Mouse (Mus musculus) spleen, embryonic (tissue): ENCODE results near the gene Scg3.
"Not testable (repeated sequence)": the region's sequence is repeated elsewhere in the genome, so short reads cannot be mapped to it uniquely, and the experiment has no call there.

Experiments
- CTCF ChIA-PET: fragments of 350-600 bp; sonication (Branson Sonifier 250); formaldehyde crosslinking; loops from one replicate; lab custom pipeline; 2022; lab: Charles Lee

Scg3 gene

DNA sequence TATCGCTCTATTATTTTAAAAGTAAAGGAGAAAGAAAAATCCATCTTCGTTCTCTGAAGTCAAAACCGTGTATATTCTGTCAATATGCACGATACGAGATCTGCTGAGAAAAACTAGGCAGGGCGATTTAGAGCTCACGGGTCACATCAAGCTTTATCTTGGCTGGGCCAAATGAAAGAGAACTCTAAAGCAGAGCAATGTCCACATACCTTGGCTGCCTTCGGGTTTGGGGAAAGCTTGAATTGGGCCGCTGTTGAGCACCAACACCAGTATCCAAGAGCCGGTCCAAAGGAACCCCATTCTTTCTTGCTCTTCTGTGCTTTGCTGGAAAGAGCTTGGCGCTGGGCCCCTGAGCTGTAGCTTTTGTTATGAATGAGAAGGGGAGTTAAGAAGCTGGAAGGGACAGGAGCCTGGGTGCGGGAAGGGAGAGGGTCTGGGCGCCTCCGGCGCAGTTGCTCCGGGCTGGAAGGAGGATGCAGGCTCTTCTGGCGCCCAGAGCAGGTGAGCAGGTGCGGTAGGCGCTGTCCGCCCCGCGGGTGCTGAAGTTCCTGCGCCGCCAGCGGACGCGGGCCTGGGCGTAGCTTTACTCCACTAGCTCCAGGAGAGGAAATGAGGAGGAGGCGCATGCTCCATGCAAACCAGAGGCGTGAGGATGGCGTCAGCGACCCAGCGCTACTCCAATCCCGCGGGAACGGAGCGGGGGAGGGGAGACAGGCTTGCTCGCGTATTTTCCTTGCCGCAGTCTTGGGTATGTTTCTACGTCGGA is at the start of gene Scg3:
Gene Scg3, minus strand, starts transcription at position 631 of the 766 bp plus-strand sequence.
- CTCF ChIA-PET: interaction anchor here (0.6 kb wide), 1 partner anchor 191 kb away, joined by 9 read pairs; no protein-coding TSS in a partner anchor

DNA sequence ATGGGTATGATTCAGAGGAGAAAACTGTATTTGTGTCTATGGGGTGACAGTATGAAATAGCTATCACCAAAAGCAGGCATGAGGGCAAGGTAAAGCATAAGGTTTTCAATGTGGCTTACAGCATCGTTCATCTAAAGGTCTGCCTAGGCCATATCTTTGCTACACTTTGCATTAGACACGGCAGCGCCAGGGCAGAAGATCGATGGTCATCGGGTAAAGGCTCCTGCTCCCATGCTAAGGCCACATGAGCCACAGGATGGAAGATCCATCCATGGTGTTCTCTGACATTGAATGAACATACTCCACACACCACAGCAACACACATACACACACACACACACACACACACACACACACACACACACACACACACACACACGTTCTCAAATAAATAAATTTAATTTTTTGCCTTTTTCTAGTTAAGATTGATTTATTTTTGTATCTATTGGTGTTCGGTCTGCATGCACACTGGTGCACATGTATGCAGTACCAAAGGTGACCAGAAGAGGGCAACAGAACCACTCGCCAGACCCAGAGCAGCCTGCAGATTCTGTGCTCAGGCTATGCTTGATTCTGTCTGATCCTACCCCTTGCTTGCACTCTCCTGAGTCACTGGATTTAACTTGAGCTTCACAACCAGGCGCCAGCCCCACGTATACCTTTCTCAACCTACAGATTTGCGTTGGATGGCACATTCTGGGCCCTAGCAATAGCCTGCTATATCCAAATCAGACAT is 36.3 kb upstream of the Scg3 start:
- CTCF ChIA-PET: interaction anchor here (0.6 kb wide), 1 partner anchor 9 kb away, joined by 6 read pairs; no protein-coding TSS in a partner anchor

DNA sequence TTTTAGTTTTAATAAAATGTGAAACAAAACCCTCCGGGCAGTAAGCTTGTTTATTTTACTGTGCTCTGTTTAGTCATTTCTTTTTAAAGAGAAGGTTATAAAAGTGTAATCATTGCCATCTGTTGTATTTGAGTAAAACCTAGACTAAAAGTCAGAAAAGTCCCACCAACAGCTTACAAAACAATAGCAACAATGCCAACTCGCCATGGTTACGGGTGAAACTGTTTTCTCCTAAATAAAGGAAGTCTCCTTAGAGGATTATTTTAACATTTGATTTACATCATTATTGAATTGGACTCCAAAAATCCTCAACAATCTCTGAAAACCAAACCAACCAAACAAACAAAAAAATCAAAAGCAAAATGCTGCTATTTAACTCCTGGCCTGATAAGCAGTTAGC is 35.6 kb upstream of the Scg3 start:
- CTCF ChIA-PET: interaction anchor here (0.5 kb wide), 1 partner anchor 403 kb away, joined by 3 read pairs; no protein-coding TSS in a partner anchor

DNA sequence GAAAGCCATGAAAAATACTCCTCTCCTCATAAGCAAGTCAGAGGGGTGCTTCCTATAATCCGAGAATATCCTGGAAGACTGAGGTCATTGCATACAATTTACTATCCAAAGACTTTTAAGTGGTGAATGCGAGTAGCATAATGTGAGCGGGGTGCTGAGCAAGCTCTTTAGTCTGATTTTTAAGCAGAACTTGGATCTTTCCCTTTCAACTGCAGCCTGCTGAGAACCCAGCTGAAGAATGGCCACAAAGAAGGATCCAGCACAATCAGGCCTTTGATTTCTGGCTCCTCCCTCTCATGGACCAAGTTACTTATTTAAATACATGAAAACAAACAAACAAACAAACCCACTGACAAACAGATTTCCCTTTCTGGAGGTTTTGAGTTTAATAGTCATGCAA is 916 bp upstream of the Scg3 start:
- CTCF ChIA-PET: no interaction called here

DNA sequence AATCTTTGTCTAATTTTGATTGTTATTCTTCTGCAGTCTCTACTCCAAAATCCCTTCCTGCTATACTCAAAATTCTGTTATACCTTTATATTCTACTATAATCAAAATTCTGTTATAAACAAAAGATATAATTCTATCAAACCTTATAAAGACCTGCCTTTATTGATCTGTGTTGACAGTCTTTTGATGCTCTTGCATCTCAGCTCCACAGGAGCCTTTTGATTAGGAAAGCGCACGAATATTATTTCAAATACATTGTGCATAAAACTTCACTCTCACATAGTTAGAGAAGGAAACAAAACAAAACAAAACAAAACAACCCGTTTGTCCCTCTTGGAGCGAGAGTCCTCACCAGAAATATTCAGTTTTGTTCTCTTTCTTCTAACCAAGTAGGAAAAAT is 436 bp upstream of the Scg3 start:
- CTCF ChIA-PET: no interaction called here

- CTCF ChIA-PET: interaction anchor here (0.6 kb wide), 1 partner anchor 1355 kb away, joined by 3 read pairs; no protein-coding TSS in a partner anchor
Observed at GRCm38 (mm10) chr9:75680606-75681005, 3.2 kb downstream of the Scg3 start.

GRCm38 (mm10) chr9:75679629-75680028 is 4.2 kb downstream of the Scg3 start:
- CTCF ChIA-PET: no interaction called here

DNA sequence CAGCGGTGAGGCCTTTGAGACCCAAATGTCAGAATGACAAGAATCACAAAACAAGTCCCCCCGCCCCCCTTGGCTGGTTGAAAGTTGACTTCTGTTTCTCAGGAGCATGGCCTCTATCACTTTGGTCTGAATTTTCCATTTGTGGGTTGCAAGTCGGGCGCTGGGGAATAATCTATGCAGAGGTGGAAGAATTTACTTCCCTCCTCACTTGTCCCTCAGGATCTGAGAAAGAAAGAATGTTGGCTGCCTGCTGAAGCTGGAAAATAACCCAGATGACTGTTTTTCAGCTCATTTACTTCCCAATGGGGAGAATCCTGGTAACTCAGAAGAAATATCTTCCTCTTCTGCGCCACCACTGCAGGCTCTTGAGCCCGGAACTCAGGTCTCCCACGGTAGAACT is 5.5 kb downstream of the Scg3 start:
- CTCF ChIA-PET: no interaction called here

GRCm38 (mm10) chr9:75676226-75676625 is 7.6 kb downstream of the Scg3 start:
- CTCF ChIA-PET: no interaction called here

GRCm38 (mm10) chr9:75672769-75673168 is 11.1 kb downstream of the Scg3 start:
- CTCF ChIA-PET: no interaction called here

DNA sequence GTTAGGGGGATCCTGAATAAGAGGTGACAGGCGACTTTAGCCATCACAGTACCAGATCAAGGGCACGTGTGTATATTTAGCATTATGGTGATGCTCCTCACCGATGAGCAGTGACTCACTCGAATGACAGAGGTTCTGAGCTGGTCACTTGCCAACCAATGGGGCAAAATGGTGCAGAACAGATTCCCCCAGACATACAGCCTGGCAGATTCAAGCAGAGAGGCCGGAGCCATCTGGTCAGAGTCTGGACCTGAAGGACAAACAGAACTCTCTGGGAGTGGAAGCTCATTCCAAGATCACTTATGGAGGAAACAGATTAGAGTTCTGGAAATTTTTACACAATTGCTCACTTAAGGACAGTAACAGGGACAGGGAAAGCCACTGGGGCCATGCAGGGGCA is 17.2 kb downstream of the Scg3 start:
- CTCF ChIA-PET: no interaction called here

GRCm38 (mm10) chr9:75665364-75665763 is 18.5 kb downstream of the Scg3 start:
- CTCF ChIA-PET: no interaction called here

- CTCF ChIA-PET: no interaction called here
Observed at GRCm38 (mm10) chr9:75660917-75661316, 22.9 kb downstream of the Scg3 start.

DNA sequence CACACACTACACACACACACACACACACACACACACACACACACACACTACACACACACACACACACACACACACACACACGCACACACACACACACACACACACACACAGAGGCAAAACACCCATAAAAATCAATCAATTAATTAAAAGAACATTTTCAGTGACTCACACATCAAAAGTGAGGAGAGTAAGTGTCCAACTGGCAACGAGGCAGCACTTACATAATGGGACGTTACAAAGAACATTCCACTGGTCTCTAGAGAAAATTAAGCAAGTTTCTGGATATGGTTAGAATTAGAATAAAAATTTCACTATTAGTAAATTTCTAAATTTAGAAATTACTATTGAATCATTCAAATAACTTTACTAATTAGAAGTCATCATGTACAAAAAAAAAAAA is 27.4 kb downstream of the Scg3 start:
- CTCF ChIA-PET: not testable (repeated sequence)

GRCm38 (mm10) chr9:75653981-75654911 is 29.6 kb downstream of the Scg3 start:
- CTCF ChIA-PET: no interaction called here

GRCm38 (mm10) chr9:75645405-75645804 is 38.5 kb downstream of the Scg3 start:
- CTCF ChIA-PET: no interaction called here

DNA sequence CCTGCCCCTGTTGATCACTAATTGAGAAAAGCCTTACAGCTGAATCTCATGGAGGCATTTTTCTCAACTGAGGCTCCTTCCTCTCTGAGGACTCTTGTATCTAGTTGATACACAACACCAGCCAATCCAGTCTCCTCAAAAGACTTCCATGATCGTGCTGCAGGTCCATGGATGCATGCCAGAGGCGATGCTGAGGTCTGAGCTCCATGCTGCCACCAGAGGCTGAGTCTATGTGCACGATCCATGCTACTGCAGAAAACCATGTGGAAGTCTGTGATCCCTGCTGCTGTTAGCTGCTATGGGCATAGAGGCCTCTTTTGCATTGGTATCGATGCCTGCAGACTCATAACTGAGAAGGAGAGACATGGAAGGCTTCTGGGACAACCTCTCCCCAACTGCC is 49.6 kb downstream of the Scg3 start:
- CTCF ChIA-PET: no interaction called here

DNA sequence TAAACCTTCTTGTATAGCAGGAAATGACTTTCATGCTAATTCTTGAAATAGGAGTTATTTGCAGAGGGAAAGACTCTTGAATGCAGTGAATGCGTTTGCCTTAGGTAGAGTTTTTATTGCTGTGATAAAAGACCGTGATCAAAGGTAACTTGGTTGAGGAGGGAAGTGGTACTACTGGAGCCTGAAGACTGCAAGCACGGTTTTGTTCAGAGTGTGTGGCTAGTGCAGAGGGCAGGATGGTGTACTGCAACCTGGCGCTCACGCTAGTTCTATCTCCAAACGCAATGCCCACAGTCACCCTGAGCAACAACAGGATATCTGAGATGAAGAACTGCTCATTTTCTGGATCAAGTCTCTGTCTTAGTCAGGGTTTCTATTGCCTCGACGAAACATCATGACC is 50.3 kb downstream of the Scg3 start:
- CTCF ChIA-PET: no interaction called here

DNA sequence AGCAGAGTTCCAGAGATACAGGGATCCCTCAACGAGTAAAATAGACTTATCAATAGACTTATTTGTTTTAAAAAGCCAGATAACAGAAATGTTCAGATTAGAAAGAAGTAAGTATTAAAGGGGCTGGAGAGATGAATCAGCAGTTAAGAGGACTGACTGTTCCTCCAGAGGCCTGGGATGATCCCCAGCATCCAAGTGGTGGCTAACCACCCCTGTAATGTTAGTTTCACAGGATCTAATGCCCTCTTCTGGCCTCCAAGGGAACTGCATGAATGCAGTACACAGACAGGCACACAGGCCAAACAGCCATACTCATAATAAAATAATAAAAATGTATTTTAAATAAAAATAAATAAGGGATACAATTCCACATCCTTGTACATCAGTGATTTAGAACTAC is 51.0 kb downstream of the Scg3 start:
- CTCF ChIA-PET: no interaction called here

DNA sequence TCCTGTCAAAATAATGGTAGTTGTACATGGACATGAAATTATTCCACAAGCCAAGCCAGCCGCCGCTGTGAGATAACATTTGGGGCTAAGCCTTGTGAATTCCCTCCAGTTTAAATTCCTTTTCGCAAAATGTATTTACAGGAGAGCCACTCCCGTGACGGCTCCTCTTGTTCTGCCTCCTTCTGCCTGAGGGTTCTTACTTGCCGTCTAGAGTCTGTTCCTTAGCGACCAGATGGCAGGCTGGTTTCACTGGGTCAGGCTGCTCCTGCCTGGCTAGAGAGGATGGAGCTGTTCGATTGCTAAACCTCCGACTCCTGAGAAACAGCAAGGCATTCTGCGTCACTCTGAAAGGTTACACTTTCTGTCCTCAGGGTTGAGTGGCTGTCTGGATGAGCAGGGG is 51.7 kb downstream of the Scg3 start:
- CTCF ChIA-PET: no interaction called here

GRCm38 (mm10) chr9:75630823-75631454 is 52.9 kb downstream of the Scg3 start:
- CTCF ChIA-PET: interaction anchor here (0.7 kb wide), 1 partner anchor 125 kb away, joined by 3 read pairs; no protein-coding TSS in a partner anchor
